Mouse (Mus musculus) mouse embryonic stem cell (cell line): Measurements from ENCODE around the gene Smarca2.

ENCODE experiments used
- in situ Hi-C, 2 experiments: fragments of 300-500 bp; cut with MboI; formaldehyde crosslinking; loops; 1 replicate in 1 of 2; 3 replicates in 1 of 2; pipeline ENCODE4 v1.14.3; 2019 to 2020; ENCODE audit warnings: low sequenced_read_pairs in 2 of 2, low pct_unique_long_range_greater_than_20kb in 1 of 2, mixed read lengths in 1 of 2; ENCODE audit not compliant: unreplicated experiment in 1 of 2

Smarca2 gene

DNA sequence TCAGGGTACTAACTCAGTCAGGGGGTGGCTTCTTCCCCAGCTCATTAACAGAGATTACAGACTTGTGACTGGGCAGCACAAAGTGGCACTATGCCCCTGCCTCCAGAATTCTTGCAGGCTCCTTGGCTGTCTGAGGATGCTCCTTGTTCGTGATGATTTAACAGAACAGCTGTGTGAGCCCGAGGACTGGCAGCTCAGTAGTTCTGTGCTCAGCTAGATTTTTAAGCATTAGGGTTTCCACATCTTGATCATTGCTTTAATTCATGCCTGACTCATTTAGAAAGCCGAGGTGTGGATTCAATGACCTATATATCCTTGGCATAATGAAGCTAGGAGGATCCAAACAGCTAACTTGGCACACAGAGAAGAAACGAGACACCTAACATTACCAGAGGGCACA lies 191.2 kb downstream of the Smarca2 start:
- in situ Hi-C loops: no loop called here

DNA sequence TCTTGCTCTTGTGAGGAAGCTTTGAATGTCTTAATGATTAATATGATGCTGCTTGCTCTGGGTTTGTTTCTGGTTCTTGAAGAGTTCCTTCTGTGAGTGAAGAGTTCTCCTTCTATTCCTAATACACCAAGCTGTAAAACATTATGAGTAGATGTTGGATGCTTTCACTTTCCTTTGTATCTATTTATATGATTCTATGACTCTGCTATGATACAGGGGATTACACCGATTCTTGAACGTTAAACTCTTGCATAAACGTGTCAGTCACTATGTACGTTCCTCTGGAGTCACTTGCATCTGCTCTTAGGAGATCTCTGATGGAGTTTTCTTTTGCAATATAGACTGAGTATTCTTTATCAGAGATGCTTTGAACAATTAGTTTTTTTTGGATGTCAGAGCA lies 199.6 kb downstream of the Smarca2 start:
- in situ Hi-C loops: no loop called here

DNA sequence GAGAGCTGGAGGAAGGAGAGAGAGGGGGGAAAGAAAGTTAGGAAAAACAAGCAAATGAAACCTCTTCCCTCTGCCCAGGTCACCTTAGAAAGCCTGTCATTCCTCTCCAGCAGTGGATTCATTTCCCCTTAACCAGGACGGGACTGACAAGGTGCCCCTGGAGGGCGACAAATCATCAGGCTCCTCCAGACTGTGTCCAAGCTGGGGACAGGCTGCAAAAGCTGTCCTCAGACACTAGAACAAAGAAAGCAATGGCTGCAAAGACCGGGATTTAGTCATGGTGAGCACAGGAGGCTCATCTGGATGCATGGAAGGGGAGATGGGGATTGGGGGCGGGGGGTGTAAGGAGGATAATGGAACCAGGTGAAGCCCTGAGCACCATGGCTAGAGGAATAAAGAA lies 209.8 kb downstream of the Smarca2 start:
- in situ Hi-C loops: no loop called here

DNA sequence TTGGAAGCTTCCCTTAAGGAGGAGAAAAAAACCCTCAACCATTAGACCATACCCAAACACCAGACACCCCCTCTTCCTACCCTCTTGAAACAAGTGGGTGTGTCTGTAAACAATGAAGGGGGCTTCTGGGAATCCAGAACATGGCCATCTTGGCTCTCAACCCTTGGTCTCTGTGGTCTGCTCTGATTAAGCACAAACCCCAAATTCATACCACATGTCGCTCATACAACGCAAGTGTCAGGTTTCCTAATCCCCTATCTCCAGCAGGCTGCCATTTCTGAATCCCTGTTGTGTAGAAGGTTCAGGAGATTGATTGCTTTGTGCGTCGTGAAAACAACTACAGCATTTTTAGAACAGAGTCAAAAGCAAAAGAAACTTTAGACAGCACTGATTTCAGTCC lies 213.1 kb downstream of the Smarca2 start:
- in situ Hi-C loops: no loop called here
